Mouse (Mus musculus): ENCODE measurements around the gene Traf3ip3. TPM values are rescaled to one million over a fixed set of nuclear protein-coding genes. Genes with fewer than 3 reads are reported as not detected.

Traf3ip3 gene
- polyA plus RNA-seq (2015; fragmentation: Nextera tagmentation; extraction: Ambion mirVana): 1.3 and 1.4 TPM in 2 replicates

GRCm38 (mm10) chr1:193201383-193201778, at the start of gene Traf3ip3:
Gene Traf3ip3 (minus strand): TSS chr1:193201703.
- no peak within 1 kb of the TSS for H3K4me3 ChIP-seq
- no peaks in the 10 kb centered on the region for H3K36me3 ChIP-seq
- H3K27me3 ChIP-seq (replicated peaks): no peaks in the 10 kb centered on the region
- H3K9ac ChIP-seq: no peak within 1 kb of the TSS
- no peaks in the 10 kb centered on the region for H3K9me3 ChIP-seq
- no peak within 1 kb of the TSS for H3K27ac ChIP-seq (replicated peaks)
- peaks cover 7% of the 10 kb centered on the region; the same call in 1 of the 2 replicates for H3K4me1 ChIP-seq
- no peak for ATAC-seq (ENCODE audit: extremely low read depth, insufficient number of reproducible peaks, low FRiP score, low TSS enrichment)
- H3K4me2 ChIP-seq: no peak within 1 kb of the TSS
- 59% methylated on average over 5 of the region's 5 CpGs for WGBS

GRCm38 (mm10) chr1:193250026-193250425, 48.5 kb upstream of the Traf3ip3 start:
- H3K36me3 ChIP-seq: no peaks in the 10 kb centered on the region
- H3K27ac ChIP-seq (replicated peaks): no peak overlapping the region
- peaks cover 9% of the 10 kb centered on the region for H3K4me1 ChIP-seq
- H3K9me3 ChIP-seq: no peaks in the 10 kb centered on the region
- WGBS: 69% methylated on average over 2 of the region's 2 CpGs
- H3K9ac ChIP-seq: no peak overlapping the region
- H3K27me3 ChIP-seq (replicated peaks): no peaks in the 10 kb centered on the region
- H3K4me3 ChIP-seq: no peak overlapping the region
- no peak for ATAC-seq (ENCODE audit: extremely low read depth, insufficient number of reproducible peaks, low FRiP score, low TSS enrichment)
- H3K4me2 ChIP-seq: no peak overlapping the region

- WGBS: 59% methylated on average over 6 of the region's 6 CpGs
- no peak for ATAC-seq (ENCODE audit: extremely low read depth, insufficient number of reproducible peaks, low FRiP score, low TSS enrichment)
- no peak overlapping the region for H3K9ac ChIP-seq
- no peak overlapping the region for H3K4me2 ChIP-seq
- no peak overlapping the region for H3K4me3 ChIP-seq
- no peaks in the 10 kb centered on the region for H3K27me3 ChIP-seq (replicated peaks)
- no peaks in the 10 kb centered on the region for H3K9me3 ChIP-seq
- peak overlapping the region; percentile 85 for H3K27ac ChIP-seq (replicated peaks)
- H3K36me3 ChIP-seq: no peaks in the 10 kb centered on the region
- H3K4me1 ChIP-seq: peaks cover 21% of the 10 kb centered on the region
Measured at GRCm38 (mm10) chr1:193244235-193244634, 42.7 kb upstream of the Traf3ip3 start.

GRCm38 (mm10) chr1:193243571-193244193, 42.2 kb upstream of the Traf3ip3 start:
- no peak overlapping the region for H3K9ac ChIP-seq
- no peaks in the 10 kb centered on the region for H3K36me3 ChIP-seq
- no peaks in the 10 kb centered on the region for H3K9me3 ChIP-seq
- peaks cover 21% of the 10 kb centered on the region for H3K4me1 ChIP-seq
- 31% methylated on average over 10 of the region's 10 CpGs for WGBS
- 0 out of 2 replicates have a peak overlapping the region, but pooled peaks have one; percentile 3 for H3K4me2 ChIP-seq
- no peaks in the 10 kb centered on the region for H3K27me3 ChIP-seq (replicated peaks)
- peak overlapping the region; percentile 85 for H3K27ac ChIP-seq (replicated peaks)
- ATAC-seq (ENCODE audit: extremely low read depth, insufficient number of reproducible peaks, low FRiP score, low TSS enrichment): no peak
- H3K4me3 ChIP-seq: no peak overlapping the region

- 62% methylated on average over 4 of the region's 4 CpGs for WGBS
- Histone ChIP-seq H3K27me3 (replicated peaks) (no peaks in the 10 kb centered on the region), H3K4me2 (no peak overlapping the region), H3K4me1 (peaks cover 21% of the 10 kb centered on the region), H3K27ac (replicated peaks) (peak overlapping the region; percentile 85), H3K9me3 (no peaks in the 10 kb centered on the region), H3K36me3 (no peaks in the 10 kb centered on the region), H3K4me3 (no peak overlapping the region), H3K9ac (no peak overlapping the region)
- ATAC-seq (ENCODE audit: extremely low read depth, insufficient number of reproducible peaks, low FRiP score, low TSS enrichment): no peak
Measured at GRCm38 (mm10) chr1:193242863-193243262, 41.4 kb upstream of the Traf3ip3 start.

- no peaks in the 10 kb centered on the region for H3K36me3 ChIP-seq
- WGBS: 72% methylated on average over 8 of the region's 8 CpGs
- no peak overlapping the region for H3K4me2 ChIP-seq
- H3K27ac ChIP-seq (replicated peaks): no peak overlapping the region
- H3K27me3 ChIP-seq (replicated peaks): no peaks in the 10 kb centered on the region
- ATAC-seq (ENCODE audit: extremely low read depth, insufficient number of reproducible peaks, low FRiP score, low TSS enrichment): no peak
- H3K4me1 ChIP-seq: peaks cover 21% of the 10 kb centered on the region
- no peaks in the 10 kb centered on the region for H3K9me3 ChIP-seq
- no peak overlapping the region for H3K9ac ChIP-seq
- no peak overlapping the region for H3K4me3 ChIP-seq
Measured at GRCm38 (mm10) chr1:193242238-193242637, 40.7 kb upstream of the Traf3ip3 start.

GRCm38 (mm10) chr1:193241436-193241835, 39.9 kb upstream of the Traf3ip3 start:
- ATAC-seq (ENCODE audit: extremely low read depth, insufficient number of reproducible peaks, low FRiP score, low TSS enrichment): no peak
- peaks cover 21% of the 10 kb centered on the region for H3K4me1 ChIP-seq
- H3K9me3 ChIP-seq: no peaks in the 10 kb centered on the region
- H3K27ac ChIP-seq (replicated peaks): no peak overlapping the region
- no peaks in the 10 kb centered on the region for H3K36me3 ChIP-seq
- H3K9ac ChIP-seq: no peak overlapping the region
- no peak overlapping the region for H3K4me3 ChIP-seq
- 85% methylated on average over 4 of the region's 4 CpGs for WGBS
- H3K4me2 ChIP-seq: no peak overlapping the region
- H3K27me3 ChIP-seq (replicated peaks): no peaks in the 10 kb centered on the region

- Histone ChIP-seq H3K4me1 (peaks cover 9% of the 10 kb centered on the region), H3K27ac (replicated peaks) (no peak overlapping the region), H3K4me3 (no peak overlapping the region), H3K9ac (no peak overlapping the region), H3K9me3 (no peaks in the 10 kb centered on the region), H3K4me2 (no peak overlapping the region), H3K36me3 (no peaks in the 10 kb centered on the region), H3K27me3 (replicated peaks) (no peaks in the 10 kb centered on the region)
- 52% methylated on average over 4 of the region's 4 CpGs for WGBS
- ATAC-seq (ENCODE audit: extremely low read depth, insufficient number of reproducible peaks, low FRiP score, low TSS enrichment): no peak
Measured at GRCm38 (mm10) chr1:193238426-193238825, 36.9 kb upstream of the Traf3ip3 start.

- Histone ChIP-seq H3K9ac (no peak overlapping the region), H3K4me3 (no peak overlapping the region), H3K36me3 (no peaks in the 10 kb centered on the region), H3K27me3 (replicated peaks) (no peaks in the 10 kb centered on the region), H3K27ac (replicated peaks) (no peak overlapping the region), H3K9me3 (no peaks in the 10 kb centered on the region), H3K4me1 (peaks cover 9% of the 10 kb centered on the region; the same call in 1 of the 2 replicates), H3K4me2 (no peak overlapping the region)
- ATAC-seq (ENCODE audit: extremely low read depth, insufficient number of reproducible peaks, low FRiP score, low TSS enrichment): no peak
- 79% methylated on average over 7 of the region's 7 CpGs for WGBS
Measured at GRCm38 (mm10) chr1:193234930-193235329, 33.4 kb upstream of the Traf3ip3 start.

- Histone ChIP-seq H3K9ac (no peak overlapping the region), H3K9me3 (no peaks in the 10 kb centered on the region), H3K36me3 (no peaks in the 10 kb centered on the region), H3K4me2 (no peak overlapping the region), H3K4me3 (no peak overlapping the region), H3K27ac (replicated peaks) (no peak overlapping the region), H3K4me1 (peaks cover 9% of the 10 kb centered on the region; the same call in 1 of the 2 replicates), H3K27me3 (replicated peaks) (no peaks in the 10 kb centered on the region)
- 85% methylated on average over 2 of the region's 2 CpGs for WGBS
- ATAC-seq (ENCODE audit: extremely low read depth, insufficient number of reproducible peaks, low FRiP score, low TSS enrichment): no peak
Measured at GRCm38 (mm10) chr1:193234130-193234645, 32.7 kb upstream of the Traf3ip3 start.

- Histone ChIP-seq H3K36me3 (no peaks in the 10 kb centered on the region), H3K27me3 (replicated peaks) (no peaks in the 10 kb centered on the region), H3K9me3 (no peaks in the 10 kb centered on the region), H3K4me2 (no peak overlapping the region), H3K9ac (no peak overlapping the region), H3K4me1 (peaks cover 9% of the 10 kb centered on the region; the same call in 1 of the 2 replicates), H3K4me3 (no peak overlapping the region), H3K27ac (replicated peaks) (no peak overlapping the region)
- 64% methylated on average over 2 of the region's 2 CpGs for WGBS
- ATAC-seq (ENCODE audit: extremely low read depth, insufficient number of reproducible peaks, low FRiP score, low TSS enrichment): no peak
Measured at GRCm38 (mm10) chr1:193232732-193233131, 31.2 kb upstream of the Traf3ip3 start.

- Histone ChIP-seq H3K4me3 (no peak overlapping the region), H3K36me3 (no peaks in the 10 kb centered on the region), H3K4me2 (no peak overlapping the region), H3K4me1 (peaks cover 24% of the 10 kb centered on the region), H3K27ac (replicated peaks) (no peak overlapping the region), H3K9ac (no peak overlapping the region), H3K9me3 (no peaks in the 10 kb centered on the region), H3K27me3 (replicated peaks) (no peaks in the 10 kb centered on the region)
- WGBS: 42% methylated on average over 4 of the region's 5 CpGs
- no peak for ATAC-seq (ENCODE audit: extremely low read depth, insufficient number of reproducible peaks, low FRiP score, low TSS enrichment)
Measured at GRCm38 (mm10) chr1:193230935-193231334, 29.4 kb upstream of the Traf3ip3 start.
